Mouse (Mus musculus): Measurements from ENCODE around the gene Slc29a2. TPM values are rescaled to one million over a fixed set of nuclear protein-coding genes. Genes with fewer than 3 reads are reported as not detected.

Slc29a2 gene
- polyA plus RNA-seq, 1 experiment from 2014 or later: 8.6 TPM

- peaks cover 15% of the 10 kb centered on the region; the same call in 1 of the 2 replicates for H3K27me3 ChIP-seq (ENCODE audit: low read depth, poor library complexity, severe bottlenecking)
- H3K9me3 ChIP-seq (replicated peaks): peaks cover 7% of the 10 kb centered on the region; the same call in 1 of the 2 replicates
- DNase-seq (ENCODE audit: low spot score): no peak
- no peaks in the 10 kb centered on the region for H3K36me3 ChIP-seq
- peaks cover 10% of the 10 kb centered on the region for H3K4me1 ChIP-seq
- no peak overlapping the region for H3K27ac ChIP-seq (replicated peaks)
- WGBS: 79% methylated on average over 4 of the region's 4 CpGs
- H3K4me3 ChIP-seq: no peak overlapping the region
Measured at GRCm38 (mm10) chr19:5004925-5005324, 18.7 kb upstream of the Slc29a2 start.

- Histone ChIP-seq H3K4me1 (peaks cover 9% of the 10 kb centered on the region), H3K27ac (replicated peaks) (no peak overlapping the region), H3K27me3 (ENCODE audit: low read depth, poor library complexity, severe bottlenecking) (0 out of 2 replicates have a peak, but pooled peaks cover 4% of the 10 kb centered on the region), H3K36me3 (no peaks in the 10 kb centered on the region), H3K9me3 (replicated peaks) (no peaks in the 10 kb centered on the region), H3K4me3 (no peak overlapping the region)
- WGBS: 83% methylated on average over 8 of the region's 8 CpGs
- DNase-seq (ENCODE audit: low spot score): no peak
Measured at GRCm38 (mm10) chr19:5013138-5013537, 10.5 kb upstream of the Slc29a2 start.

DNA sequence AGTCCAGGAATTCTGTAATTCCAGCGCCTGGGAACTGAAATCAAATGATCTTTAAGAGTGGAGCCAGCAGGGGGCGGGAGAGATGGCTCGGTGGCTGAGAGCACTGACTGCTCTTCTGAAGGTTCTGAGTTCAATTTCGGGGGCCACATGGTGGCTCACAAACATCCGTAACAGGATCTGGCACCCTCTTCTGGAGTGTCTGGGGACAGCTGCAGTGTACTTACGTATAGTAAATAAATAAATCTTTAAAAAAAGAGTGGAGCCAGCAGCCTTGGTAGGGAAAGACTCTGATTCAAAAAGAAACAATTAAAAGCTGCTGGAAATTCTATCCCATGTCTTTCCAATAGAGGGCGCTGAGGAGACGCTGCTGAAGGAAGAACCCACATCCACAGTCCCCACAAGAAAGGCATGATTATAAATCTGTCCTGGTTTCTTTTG, 8.7 kb upstream of the Slc29a2 start:
- Histone ChIP-seq H3K27me3 (ENCODE audit: low read depth, poor library complexity, severe bottlenecking) (0 out of 2 replicates have a peak, but pooled peaks cover 4% of the 10 kb centered on the region), H3K4me3 (no peak overlapping the region), H3K36me3 (no peaks in the 10 kb centered on the region), H3K4me1 (peaks cover 9% of the 10 kb centered on the region), H3K9me3 (replicated peaks) (no peaks in the 10 kb centered on the region), H3K27ac (replicated peaks) (no peak overlapping the region)
- peak; percentile 36 for DNase-seq (ENCODE audit: low spot score)
- WGBS: 16% methylated on average over 8 of the region's 8 CpGs

GRCm38 (mm10) chr19:5016221-5016742, 7.4 kb upstream of the Slc29a2 start:
- no peaks in the 10 kb centered on the region for H3K9me3 ChIP-seq (replicated peaks)
- 54% methylated on average over 10 of the region's 10 CpGs for WGBS
- H3K36me3 ChIP-seq: no peaks in the 10 kb centered on the region
- H3K4me3 ChIP-seq: no peak overlapping the region
- H3K4me1 ChIP-seq: peaks cover 9% of the 10 kb centered on the region
- no peak for DNase-seq (ENCODE audit: low spot score)
- no peak overlapping the region for H3K27ac ChIP-seq (replicated peaks)
- 0 out of 2 replicates have a peak, but pooled peaks cover 4% of the 10 kb centered on the region for H3K27me3 ChIP-seq (ENCODE audit: low read depth, poor library complexity, severe bottlenecking)

GRCm38 (mm10) chr19:5016782-5017181, 6.9 kb upstream of the Slc29a2 start:
- peaks cover 9% of the 10 kb centered on the region for H3K4me1 ChIP-seq
- no peaks in the 10 kb centered on the region for H3K36me3 ChIP-seq
- WGBS: 21% methylated on average over 12 of the region's 12 CpGs
- no peak overlapping the region for H3K27ac ChIP-seq (replicated peaks)
- DNase-seq (ENCODE audit: low spot score): peak; percentile 76
- no peaks in the 10 kb centered on the region for H3K9me3 ChIP-seq (replicated peaks)
- 0 out of 2 replicates have a peak, but pooled peaks cover 4% of the 10 kb centered on the region for H3K27me3 ChIP-seq (ENCODE audit: low read depth, poor library complexity, severe bottlenecking)
- no peak overlapping the region for H3K4me3 ChIP-seq

DNA sequence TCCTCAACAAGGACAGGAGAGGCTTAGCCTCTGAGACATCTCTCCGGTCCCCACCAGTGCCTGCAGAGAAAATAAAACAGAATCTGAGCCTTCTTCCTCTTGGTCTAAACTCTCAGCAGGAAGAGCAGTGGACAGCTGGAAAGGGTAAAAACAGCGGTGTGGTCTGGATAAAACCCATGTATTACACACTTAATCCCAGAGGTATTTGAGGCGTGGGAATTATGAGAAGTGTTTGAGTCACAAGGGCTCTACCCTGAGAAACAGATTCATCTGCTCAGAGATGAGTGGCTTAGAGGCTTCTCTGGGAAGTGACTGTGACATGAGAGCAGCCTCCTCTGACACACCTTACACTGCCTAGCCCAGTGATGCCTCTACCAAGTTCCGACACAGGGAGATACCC, 6.0 kb upstream of the Slc29a2 start:
- no peak for DNase-seq (ENCODE audit: low spot score)
- Histone ChIP-seq H3K9me3 (replicated peaks) (no peaks in the 10 kb centered on the region), H3K27ac (replicated peaks) (no peak overlapping the region), H3K27me3 (ENCODE audit: low read depth, poor library complexity, severe bottlenecking) (peaks cover 9% of the 10 kb centered on the region; the same call in 1 of the 2 replicates), H3K4me1 (peaks cover 9% of the 10 kb centered on the region), H3K4me3 (no peak overlapping the region), H3K36me3 (no peaks in the 10 kb centered on the region)
- 80% methylated on average over 4 of the region's 4 CpGs for WGBS

DNA sequence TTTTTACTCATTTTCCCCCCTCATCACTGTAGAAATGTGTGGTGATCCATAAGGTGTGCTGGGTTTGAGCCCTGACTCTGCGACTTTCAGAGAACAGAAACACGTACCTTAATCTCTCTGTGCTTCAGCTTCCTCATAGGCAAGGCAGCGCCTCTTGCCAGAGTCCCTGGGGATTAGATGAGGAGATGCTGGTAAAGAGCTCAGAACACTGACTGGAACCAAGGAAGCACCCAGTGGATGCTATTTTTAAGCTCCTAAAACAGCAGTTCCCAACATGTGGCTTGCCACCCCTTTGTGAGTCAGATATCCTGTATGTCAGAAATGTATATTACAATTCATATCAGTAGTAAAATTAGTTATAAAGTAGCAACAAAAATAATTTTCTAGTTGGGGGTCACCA, 5.5 kb upstream of the Slc29a2 start:
- Histone ChIP-seq H3K27ac (replicated peaks) (no peak overlapping the region), H3K36me3 (no peaks in the 10 kb centered on the region), H3K4me3 (no peak overlapping the region), H3K9me3 (replicated peaks) (no peaks in the 10 kb centered on the region), H3K27me3 (ENCODE audit: low read depth, poor library complexity, severe bottlenecking) (peaks cover 10% of the 10 kb centered on the region; the same call in 1 of the 2 replicates), H3K4me1 (peaks cover 9% of the 10 kb centered on the region)
- 80% methylated on average over 3 of the region's 3 CpGs for WGBS
- no peak for DNase-seq (ENCODE audit: low spot score)

GRCm38 (mm10) chr19:5021416-5021815, 2.2 kb upstream of the Slc29a2 start:
- H3K9me3 ChIP-seq (replicated peaks): no peaks in the 10 kb centered on the region
- DNase-seq (ENCODE audit: low spot score): no peak
- H3K36me3 ChIP-seq: peaks cover 6% of the 10 kb centered on the region
- peaks cover 6% of the 10 kb centered on the region; the same call in 1 of the 2 replicates for H3K27me3 ChIP-seq (ENCODE audit: low read depth, poor library complexity, severe bottlenecking)
- 89% methylated on average over 2 of the region's 2 CpGs for WGBS
- H3K4me3 ChIP-seq: no peak overlapping the region
- peaks cover 23% of the 10 kb centered on the region for H3K4me1 ChIP-seq
- H3K27ac ChIP-seq (replicated peaks): no peak overlapping the region

- DNase-seq (ENCODE audit: low spot score): no peak
- Histone ChIP-seq H3K27me3 (ENCODE audit: low read depth, poor library complexity, severe bottlenecking) (peaks cover 6% of the 10 kb centered on the region; the same call in 1 of the 2 replicates), H3K4me1 (peaks cover 20% of the 10 kb centered on the region), H3K27ac (replicated peaks) (no peak overlapping the region), H3K4me3 (no peak overlapping the region), H3K36me3 (peaks cover 53% of the 10 kb centered on the region), H3K9me3 (replicated peaks) (no peaks in the 10 kb centered on the region)
- 93% methylated on average over 8 of the region's 8 CpGs for WGBS
Measured at GRCm38 (mm10) chr19:5026111-5026510, 2.5 kb downstream of the Slc29a2 start.

DNA sequence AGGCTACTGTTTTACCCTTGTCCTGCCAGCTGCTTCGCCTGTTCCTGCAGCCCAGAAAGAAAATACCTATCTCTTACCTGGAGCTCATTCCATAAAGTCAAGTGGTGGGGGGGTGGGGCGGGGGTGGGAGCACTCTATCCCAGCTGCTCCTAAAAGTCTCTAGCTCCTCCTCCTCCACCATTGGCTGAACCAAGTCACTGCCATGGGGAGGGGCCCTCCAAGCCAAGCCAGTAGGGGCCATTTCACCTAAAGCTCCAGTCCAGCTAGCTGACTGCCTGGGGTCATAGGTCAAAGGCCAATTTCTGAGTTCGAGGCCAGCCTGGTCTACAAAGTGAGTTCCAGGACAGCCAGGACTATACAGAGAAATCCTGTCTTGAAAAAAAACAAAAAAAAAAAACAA, 9.0 kb downstream of the Slc29a2 start:
- H3K9me3 ChIP-seq (replicated peaks): no peaks in the 10 kb centered on the region
- no peak for DNase-seq (ENCODE audit: low spot score)
- no peak overlapping the region for H3K27ac ChIP-seq (replicated peaks)
- H3K36me3 ChIP-seq: peaks cover 45% of the 10 kb centered on the region
- peaks cover 6% of the 10 kb centered on the region for H3K4me1 ChIP-seq
- no peak overlapping the region for H3K4me3 ChIP-seq
- 83% methylated on average over 3 of the region's 3 CpGs for WGBS
- H3K27me3 ChIP-seq (ENCODE audit: low read depth, poor library complexity, severe bottlenecking): no peaks in the 10 kb centered on the region

GRCm38 (mm10) chr19:5036577-5036976, 12.9 kb downstream of the Slc29a2 start:
- H3K9me3 ChIP-seq (replicated peaks): no peaks in the 10 kb centered on the region
- H3K36me3 ChIP-seq: peaks cover 6% of the 10 kb centered on the region
- DNase-seq (ENCODE audit: low spot score): no peak
- H3K27ac ChIP-seq (replicated peaks): no peak overlapping the region
- no peak overlapping the region for H3K4me3 ChIP-seq
- peaks cover 9% of the 10 kb centered on the region for H3K27me3 ChIP-seq (ENCODE audit: low read depth, poor library complexity, severe bottlenecking)
- peaks cover 36% of the 10 kb centered on the region for H3K4me1 ChIP-seq
- WGBS: 85% methylated on average over 4 of the region's 4 CpGs

GRCm38 (mm10) chr19:5037678-5038571, 14.3 kb downstream of the Slc29a2 start:
- Histone ChIP-seq H3K27ac (replicated peaks) (peak overlapping the region; percentile 92), H3K4me3 (peak overlapping the region; percentile 95), H3K36me3 (peaks cover 7% of the 10 kb centered on the region), H3K27me3 (ENCODE audit: low read depth, poor library complexity, severe bottlenecking) (peaks cover 9% of the 10 kb centered on the region), H3K9me3 (replicated peaks) (no peaks in the 10 kb centered on the region), H3K4me1 (peaks cover 49% of the 10 kb centered on the region)
- DNase-seq (ENCODE audit: low spot score): peak; percentile 90
- WGBS: 6% methylated on average over 32 of the region's 32 CpGs

- peaks cover 49% of the 10 kb centered on the region for H3K4me1 ChIP-seq
- no peaks in the 10 kb centered on the region for H3K9me3 ChIP-seq (replicated peaks)
- H3K36me3 ChIP-seq: peaks cover 14% of the 10 kb centered on the region
- WGBS: under 1% methylated on average over 44 of the region's 44 CpGs
- peak within 1 kb of the TSS; percentile 95 for H3K4me3 ChIP-seq
- H3K27me3 ChIP-seq (ENCODE audit: low read depth, poor library complexity, severe bottlenecking): peaks cover 9% of the 10 kb centered on the region
- H3K27ac ChIP-seq (replicated peaks): peak within 1 kb of the TSS; percentile 92
- peak; percentile 93 for DNase-seq (ENCODE audit: low spot score)
Measured at GRCm38 (mm10) chr19:5038709-5039156, 15.1 kb downstream of the Slc29a2 start, which contains the start of the genes B4gat1 and AC124502.3. B4gat1 (plus strand) TSS chr19:5038826. AC124502.3 (plus strand) TSS chr19:5038891.
